Mouse (Mus musculus) liver, adult 2 months (tissue): ENCODE measurements around the gene Ssbp4.

Experiments used
- CTCF ChIP-seq: fragments of 200-500 bp; IDR thresholded peaks from 2 replicates; pipeline ENCODE4 v1.5.1; 2011; ENCODE audit warnings: low read depth, low read length, control low read depth
- POLR2A ChIP-seq: fragments of 200-500 bp; IDR thresholded peaks from 2 replicates; pipeline ENCODE4 v1.6.1; 2011; ENCODE audit warnings: low read length, control low read depth; ENCODE audit not compliant: insufficient read depth; ENCODE audit errors: extremely low read depth

GRCm38 (mm10) chr8:70560564-70560963 lies 48.1 kb downstream of the Ssbp4 start:
- TF ChIP-seq POLR2A (no peak), CTCF (no peak)
